Mouse (Mus musculus) layer of hippocampus, adult 11-12 months (tissue): ENCODE measurements around the gene Bsnd.

Source experiments
- DNase-seq: peaks from one replicate; pipeline ENCODE4 v3.0.0; 2022; ENCODE audit warnings: low spot score

The Bsnd gene

GRCm38 (mm10) chr4:106483215-106483727, 8.8 kb downstream of the Bsnd start:
- no peak for DNase-seq

GRCm38 (mm10) chr4:106480545-106480944, 11.5 kb downstream of the Bsnd start:
- DNase-seq, result no peak

- peak; percentile 67 for DNase-seq
These were observed 17.8 kb downstream of the Bsnd start for GRCm38 (mm10) chr4:106474241-106474640.

- DNase-seq, result peak; percentile 86
These were observed 19.7 kb downstream of the Bsnd start for GRCm38 (mm10) chr4:106472335-106472734.

- DNase-seq, result no peak
These were observed 21.2 kb downstream of the Bsnd start for GRCm38 (mm10) chr4:106470921-106471320.

GRCm38 (mm10) chr4:106467420-106468110, 24.5 kb downstream of the Bsnd start:
- no peak for DNase-seq

- DNase-seq, result no peak
These were observed 28.8 kb downstream of the Bsnd start for GRCm38 (mm10) chr4:106463174-106463801.

- DNase-seq, result no peak
These were observed 29.6 kb downstream of the Bsnd start for GRCm38 (mm10) chr4:106462524-106462923.

GRCm38 (mm10) chr4:106462016-106462415, 30.1 kb downstream of the Bsnd start:
- DNase-seq, result no peak

- no peak for DNase-seq
These were observed 37.5 kb downstream of the Bsnd start for GRCm38 (mm10) chr4:106454541-106454940.

- DNase-seq, result no peak
These were observed 38.6 kb downstream of the Bsnd start for GRCm38 (mm10) chr4:106453516-106453915.

- no peak for DNase-seq
These were observed 39.0 kb downstream of the Bsnd start for GRCm38 (mm10) chr4:106453108-106453507.

GRCm38 (mm10) chr4:106452401-106452800, 39.7 kb downstream of the Bsnd start:
- DNase-seq, result no peak

GRCm38 (mm10) chr4:106449306-106449705, 42.8 kb downstream of the Bsnd start:
- DNase-seq, result no peak

- DNase-seq, result no peak
These were observed 48.9 kb downstream of the Bsnd start for GRCm38 (mm10) chr4:106443182-106443581.

- no peak for DNase-seq
These were observed 53.3 kb downstream of the Bsnd start for GRCm38 (mm10) chr4:106438763-106439162.

- no peak for DNase-seq
These were observed 54.9 kb downstream of the Bsnd start for GRCm38 (mm10) chr4:106437207-106437606.

- no peak for DNase-seq
These were observed 55.6 kb downstream of the Bsnd start for GRCm38 (mm10) chr4:106436475-106436874.

- DNase-seq, result no peak
These were observed 56.7 kb downstream of the Bsnd start for GRCm38 (mm10) chr4:106435426-106435825.
